Mouse (Mus musculus) liver, embryonic 15.5 days (tissue): Measurements from ENCODE around the gene S100a3. TPM values are rescaled to one million over a fixed set of nuclear protein-coding genes. Genes with fewer than 3 reads are reported as not detected.
A peak's percentile ranks its signal among the peaks of the same experiment; 100 is the strongest.

Experiments
- ATAC-seq: fragments of 200-750 bp; cut with Nextera tagmentation; 2 replicates; pipeline ENCODE4 v1.8.0; 2017; ENCODE audit warnings: moderate number of reproducible peaks, mild to moderate bottlenecking, moderate library complexity; ENCODE audit not compliant: insufficient read depth
- H3K27ac ChIP-seq: fragments of 300-500 bp; sonication (generic); replicated peaks from 2 replicates; pipeline ENCODE4 v1.5.1; 2015; ENCODE audit warnings: mild to moderate bottlenecking, inconsistent platforms
- H3K27me3 ChIP-seq: fragments of 300-500 bp; sonication (generic); 2 replicates; pipeline ENCODE4 v1.6.1; 2015; ENCODE audit warnings: mild to moderate bottlenecking, inconsistent platforms
- H3K36me3 ChIP-seq: fragments of 300-500 bp; sonication (generic); replicated peaks from 2 replicates; pipeline ENCODE4 v1.6.1; 2015; ENCODE audit warnings: moderate library complexity, mild to moderate bottlenecking, inconsistent platforms
- H3K4me1 ChIP-seq: fragments of 300-500 bp; sonication (generic); replicated peaks from 2 replicates; pipeline ENCODE4 v1.6.1; 2015; ENCODE audit warnings: inconsistent platforms
- H3K4me2 ChIP-seq: fragments of 300-500 bp; sonication (generic); 2 replicates; pipeline ENCODE4 v1.6.1; 2015; ENCODE audit warnings: moderate library complexity, mild to moderate bottlenecking, inconsistent platforms
- H3K4me3 ChIP-seq: fragments of 300-500 bp; sonication (generic); replicated peaks from 2 replicates; pipeline ENCODE4 v1.5.1; 2015; ENCODE audit warnings: mild to moderate bottlenecking, inconsistent platforms
- H3K9ac ChIP-seq: fragments of 300-500 bp; sonication (generic); 2 replicates; pipeline ENCODE4 v1.6.1; 2015; ENCODE audit warnings: moderate library complexity, mild to moderate bottlenecking, inconsistent platforms
- H3K9me3 ChIP-seq: fragments of 300-500 bp; sonication (generic); replicated peaks from 2 replicates; pipeline ENCODE4 v1.6.1; 2016; ENCODE audit warnings: inconsistent platforms
- WGBS: fragments of 180-500 bp; shearing (Covaris S2); methylation state at CpG from one replicate; pipeline ENCODE4 v1.1.7; 2015; ENCODE audit warnings: mixed read lengths; ENCODE audit not compliant: insufficient replicate concordance; 5-methylcytosine and 5-hydroxymethylcytosine counted together
- polyA plus RNA-seq: library from polyadenylated mRNA; unstranded; fragments of >200 nt; fragmentation: Nextera tagmentation; extraction: Ambion mirVana; gene quantifications from 2 replicates; pipeline ENCODE4 v1.2.1, GENCODE M21; 2015

Gene S100a3
- polyA plus RNA-seq, 1 experiment from 2014 or later, result not detected

DNA sequence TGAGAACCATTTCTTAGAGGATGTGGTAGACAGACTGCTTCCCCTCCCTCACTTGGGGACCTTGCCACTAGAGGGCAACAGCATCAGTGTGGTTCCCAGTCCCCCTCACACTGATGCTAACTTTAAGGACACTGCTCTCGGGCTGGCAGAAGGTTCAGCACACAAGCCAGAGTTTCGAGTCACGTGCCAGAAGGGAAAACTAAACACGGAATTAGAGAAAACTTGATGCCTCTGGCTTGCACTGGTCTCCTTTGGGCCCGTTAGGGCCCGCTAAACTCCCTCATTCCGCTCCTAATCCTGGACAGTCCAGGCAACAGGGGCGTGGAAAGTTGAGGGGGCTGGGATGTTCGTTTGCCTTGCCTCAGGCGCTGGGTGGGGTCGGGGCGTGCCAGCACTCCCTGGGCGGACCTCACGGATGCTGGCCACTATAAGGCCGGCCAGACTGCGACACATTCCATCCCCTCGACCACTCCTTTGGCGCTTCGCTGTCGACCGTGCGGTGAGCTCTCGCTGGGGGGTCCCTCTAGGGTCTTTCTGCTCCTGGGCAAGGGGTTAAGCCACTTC is 52.4 kb downstream of the S100a3 start, which contains the start of gene S100a6:
Gene S100a6, plus strand, starts transcription at position 155 of the 564 bp plus-strand sequence.
- peak within 1 kb of the TSS; percentile 23 for H3K4me3 ChIP-seq
- no peaks in the 10 kb centered on the region for H3K36me3 ChIP-seq
- 0 out of 2 replicates have a peak, but pooled peaks have one; percentile 37 for ATAC-seq
- no peak within 1 kb of the TSS for H3K27ac ChIP-seq
- peak within 1 kb of the TSS; percentile 56 for H3K4me2 ChIP-seq
- 3% methylated on average over 23 of the region's 23 CpGs for WGBS
- peaks cover 5% of the 10 kb centered on the region; the same call in 1 of the 2 replicates for H3K4me1 ChIP-seq
- no peaks in the 10 kb centered on the region for H3K9me3 ChIP-seq
- H3K27me3 ChIP-seq, result peaks cover 3% of the 10 kb centered on the region; the same call in 1 of the 2 replicates
- H3K9ac ChIP-seq, result no peak within 1 kb of the TSS

DNA sequence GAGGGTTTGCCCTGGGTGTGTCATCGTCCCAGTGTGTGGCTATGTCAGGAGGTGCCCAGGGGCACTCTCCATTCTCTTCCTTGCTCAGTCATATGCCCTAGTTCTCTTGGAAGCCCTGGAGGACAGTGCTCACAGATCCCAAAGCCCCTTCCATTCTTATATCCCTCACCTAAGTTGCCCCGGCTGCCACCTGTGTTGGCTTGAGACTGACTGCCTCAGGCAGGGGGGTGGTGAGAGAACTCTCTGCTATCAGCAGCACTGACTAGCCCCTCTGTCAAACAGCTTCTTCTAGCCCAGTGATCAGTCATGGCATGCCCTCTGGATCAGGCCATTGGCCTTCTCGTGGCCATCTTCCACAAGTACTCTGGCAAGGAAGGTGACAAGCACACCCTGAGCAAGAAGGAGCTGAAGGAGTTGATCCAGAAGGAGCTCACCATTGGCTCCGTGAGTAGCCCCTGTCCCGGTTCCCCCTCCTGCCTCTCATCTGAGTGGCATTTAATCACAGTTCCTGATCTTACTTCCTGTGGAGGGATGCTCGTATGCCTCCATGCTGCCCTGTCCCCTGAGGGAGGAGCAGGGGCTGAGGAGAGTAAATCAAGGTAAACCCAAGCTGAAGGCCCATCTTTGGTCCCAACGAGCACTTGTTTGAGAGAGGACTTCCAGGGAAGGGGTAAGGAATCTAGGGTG is 53.2 kb downstream of the S100a3 start:
- ATAC-seq, result no peak
- WGBS, result 17% methylated on average over 7 of the region's 7 CpGs

DNA sequence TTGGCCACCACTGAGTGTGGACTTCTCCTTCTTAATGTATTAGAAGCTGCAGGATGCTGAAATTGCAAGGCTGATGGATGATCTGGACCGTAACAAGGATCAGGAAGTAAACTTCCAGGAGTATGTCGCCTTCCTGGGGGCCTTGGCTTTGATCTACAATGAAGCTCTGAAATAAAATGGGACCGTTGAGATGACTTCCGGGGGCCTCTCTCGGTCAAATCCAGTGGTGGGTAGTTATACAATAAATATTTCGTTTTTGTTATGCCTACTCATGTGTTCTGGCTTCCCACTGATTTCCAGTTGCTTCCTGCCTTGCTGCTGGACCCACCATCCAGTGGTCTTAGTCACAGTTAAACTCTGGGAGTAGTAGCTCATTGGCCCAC is 53.8 kb downstream of the S100a3 start:
- H3K27me3 ChIP-seq, result peaks cover 3% of the 10 kb centered on the region; the same call in 1 of the 2 replicates
- H3K36me3 ChIP-seq, result no peaks in the 10 kb centered on the region
- no peaks in the 10 kb centered on the region for H3K9me3 ChIP-seq
- WGBS, result 69% methylated on average over 6 of the region's 6 CpGs
- no peak overlapping the region for H3K4me3 ChIP-seq
- no peak overlapping the region for H3K27ac ChIP-seq
- peak overlapping the region; percentile 10; the same call in 1 of the 2 replicates for H3K4me2 ChIP-seq
- H3K9ac ChIP-seq, result no peak overlapping the region
- peaks cover 5% of the 10 kb centered on the region; the same call in 1 of the 2 replicates for H3K4me1 ChIP-seq
- no peak for ATAC-seq

More for the DNA sequence above, 53.2 kb downstream of the S100a3 start:
- Histone ChIP-seq H3K27me3 (peaks cover 3% of the 10 kb centered on the region; the same call in 1 of the 2 replicates), H3K9me3 (no peaks in the 10 kb centered on the region), H3K27ac (no peak overlapping the region), H3K4me2 (peak overlapping the region; percentile 10; the same call in 1 of the 2 replicates), H3K36me3 (no peaks in the 10 kb centered on the region), H3K9ac (no peak overlapping the region), H3K4me1 (peaks cover 5% of the 10 kb centered on the region; the same call in 1 of the 2 replicates), H3K4me3 (0 out of 2 replicates have a peak overlapping the region, but pooled peaks have one; percentile 23)

DNA sequence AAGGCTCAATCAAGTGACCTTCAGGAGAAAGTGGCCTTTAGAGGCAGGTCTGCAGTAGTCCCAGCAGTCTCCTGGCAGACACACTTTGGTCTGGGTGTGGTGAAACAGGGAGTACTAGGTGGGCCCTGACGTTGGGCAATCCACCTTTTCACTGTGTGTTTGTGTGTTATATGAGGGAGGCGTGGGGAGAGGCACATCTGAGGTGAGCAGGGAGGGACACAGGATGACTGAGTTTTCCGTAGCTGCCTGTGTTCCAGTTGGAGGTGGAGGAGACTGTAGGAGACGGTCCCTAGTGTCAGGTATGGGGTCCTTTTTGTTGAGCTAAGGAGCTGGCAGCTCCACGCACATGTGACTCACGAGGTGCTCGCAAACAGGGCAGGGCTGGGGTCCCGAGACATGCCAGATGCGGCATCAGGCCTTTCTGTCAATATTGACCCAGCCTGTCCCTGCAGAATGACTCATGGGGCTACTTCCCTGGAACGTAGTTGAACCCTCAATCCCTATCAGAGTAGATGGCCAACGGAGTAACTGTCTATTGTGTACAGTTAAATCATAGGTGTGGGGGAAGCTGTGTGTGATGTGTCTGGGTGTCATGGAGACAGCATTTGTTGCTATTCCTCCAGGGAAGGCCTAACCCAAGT is 54.4 kb downstream of the S100a3 start:
- 57% methylated on average over 11 of the region's 11 CpGs for WGBS
- Histone ChIP-seq H3K9me3 (no peaks in the 10 kb centered on the region), H3K9ac (no peak overlapping the region), H3K27ac (no peak overlapping the region), H3K4me1 (peaks cover 5% of the 10 kb centered on the region; the same call in 1 of the 2 replicates), H3K36me3 (no peaks in the 10 kb centered on the region), H3K27me3 (peaks cover 3% of the 10 kb centered on the region; the same call in 1 of the 2 replicates), H3K4me3 (no peak overlapping the region), H3K4me2 (no peak overlapping the region)
- no peak for ATAC-seq

DNA sequence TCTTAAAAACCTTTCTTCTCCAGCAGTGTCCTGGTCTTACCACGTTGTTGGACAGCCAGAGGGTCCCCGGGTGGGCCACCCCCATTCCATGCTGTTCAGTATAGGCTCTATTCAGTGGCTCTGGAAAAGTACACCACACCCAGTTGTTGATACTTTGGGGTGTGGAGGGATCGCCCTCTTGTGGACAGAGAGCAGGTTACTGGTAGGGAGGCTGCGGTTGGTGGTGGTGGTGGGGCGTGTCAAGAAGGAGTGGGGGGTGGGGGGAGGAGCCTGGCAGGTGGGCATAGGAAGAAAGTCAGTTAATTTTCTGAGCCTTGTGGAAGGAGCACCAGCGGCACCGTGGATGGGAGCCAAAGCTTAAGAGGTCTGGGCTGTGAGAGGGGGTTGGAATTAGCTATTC is 55.0 kb downstream of the S100a3 start:
- Histone ChIP-seq H3K27ac (no peak overlapping the region), H3K27me3 (peaks cover 3% of the 10 kb centered on the region; the same call in 1 of the 2 replicates), H3K4me3 (no peak overlapping the region), H3K4me1 (peaks cover 5% of the 10 kb centered on the region; the same call in 1 of the 2 replicates), H3K9me3 (no peaks in the 10 kb centered on the region), H3K36me3 (no peaks in the 10 kb centered on the region), H3K4me2 (no peak overlapping the region), H3K9ac (no peak overlapping the region)
- no peak for ATAC-seq
- WGBS, result 4% methylated on average over 7 of the region's 7 CpGs

DNA sequence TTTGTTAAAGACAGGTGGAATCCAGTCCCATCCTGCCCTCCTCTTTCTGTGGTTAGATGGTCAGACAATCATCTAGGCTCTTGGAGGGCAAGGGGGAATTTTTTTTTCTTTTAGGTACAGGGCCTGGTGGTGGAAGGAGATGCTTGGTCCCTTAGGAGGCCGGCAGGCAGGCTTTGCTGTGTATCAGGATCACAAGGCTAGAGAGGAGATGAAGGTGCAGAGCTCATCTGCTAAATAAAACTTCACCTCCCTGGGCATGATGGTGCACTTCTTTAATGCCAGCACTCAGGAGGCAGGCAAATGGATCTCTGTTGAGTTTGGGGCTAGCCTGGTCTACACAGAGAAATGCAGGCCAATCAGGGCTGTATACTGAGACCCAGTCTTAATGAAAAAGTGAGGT is 55.5 kb downstream of the S100a3 start:
- no peak overlapping the region for H3K9ac ChIP-seq
- no peak for ATAC-seq
- peaks cover 5% of the 10 kb centered on the region; the same call in 1 of the 2 replicates for H3K4me1 ChIP-seq
- no peaks in the 10 kb centered on the region for H3K9me3 ChIP-seq
- no peak overlapping the region for H3K4me2 ChIP-seq
- no peak overlapping the region for H3K4me3 ChIP-seq
- no peak overlapping the region for H3K27ac ChIP-seq
- WGBS, result 58% methylated on average over 1 of the region's 1 CpGs
- peaks cover 3% of the 10 kb centered on the region; the same call in 1 of the 2 replicates for H3K27me3 ChIP-seq
- no peaks in the 10 kb centered on the region for H3K36me3 ChIP-seq

DNA sequence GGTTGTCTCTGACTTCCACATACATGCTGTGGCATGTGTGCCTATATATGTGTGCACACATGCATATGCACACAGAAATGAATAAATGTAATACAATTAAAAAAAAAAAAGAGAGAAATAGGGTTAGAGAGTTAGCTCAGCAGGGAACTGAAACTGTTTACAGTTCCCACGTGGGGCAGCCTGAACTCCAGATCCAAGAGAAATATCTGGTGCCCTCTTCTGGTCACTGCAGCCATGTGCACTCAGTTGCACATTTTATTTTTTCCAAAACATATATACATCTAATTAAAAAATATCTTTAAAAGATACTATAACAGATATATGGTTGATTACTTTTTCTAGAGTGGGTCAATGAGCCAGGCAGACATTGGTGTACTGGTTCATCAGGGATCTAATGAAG is 57.2 kb downstream of the S100a3 start:
- Histone ChIP-seq H3K4me1 (peaks cover 5% of the 10 kb centered on the region; the same call in 1 of the 2 replicates), H3K4me2 (no peak overlapping the region), H3K27me3 (peaks cover 3% of the 10 kb centered on the region; the same call in 1 of the 2 replicates), H3K9ac (no peak overlapping the region), H3K27ac (no peak overlapping the region), H3K9me3 (no peaks in the 10 kb centered on the region), H3K36me3 (no peaks in the 10 kb centered on the region), H3K4me3 (no peak overlapping the region)
- no peak for ATAC-seq
- 6% methylated on average over 1 of the region's 1 CpGs for WGBS

DNA sequence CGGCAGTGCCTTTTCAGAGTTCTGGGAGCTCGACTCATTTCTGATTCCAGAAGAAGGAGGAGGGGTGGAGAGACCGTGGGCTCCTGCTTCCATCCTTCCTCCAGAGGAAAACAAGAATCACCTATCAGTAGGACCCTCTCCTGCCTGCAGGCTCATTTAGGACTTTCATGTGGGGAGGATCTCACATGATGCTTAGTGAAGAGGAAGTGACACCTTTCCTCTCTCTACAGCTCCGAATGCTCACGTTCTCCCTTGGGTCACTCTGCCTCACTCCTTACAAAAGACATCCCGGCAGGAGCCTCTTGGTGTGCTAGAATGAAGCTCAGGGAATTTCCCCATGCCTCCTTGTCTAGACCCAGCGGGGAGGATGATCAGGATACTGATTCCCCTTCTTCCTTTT is 61.2 kb downstream of the S100a3 start:
- WGBS, result 35% methylated on average over 7 of the region's 7 CpGs
- no peaks in the 10 kb centered on the region for H3K9me3 ChIP-seq
- no peaks in the 10 kb centered on the region for H3K4me1 ChIP-seq
- H3K27me3 ChIP-seq, result no peaks in the 10 kb centered on the region
- H3K4me2 ChIP-seq, result no peak overlapping the region
- no peak overlapping the region for H3K4me3 ChIP-seq
- no peak overlapping the region for H3K9ac ChIP-seq
- no peaks in the 10 kb centered on the region for H3K36me3 ChIP-seq
- ATAC-seq, result no peak
- H3K27ac ChIP-seq, result no peak overlapping the region

DNA sequence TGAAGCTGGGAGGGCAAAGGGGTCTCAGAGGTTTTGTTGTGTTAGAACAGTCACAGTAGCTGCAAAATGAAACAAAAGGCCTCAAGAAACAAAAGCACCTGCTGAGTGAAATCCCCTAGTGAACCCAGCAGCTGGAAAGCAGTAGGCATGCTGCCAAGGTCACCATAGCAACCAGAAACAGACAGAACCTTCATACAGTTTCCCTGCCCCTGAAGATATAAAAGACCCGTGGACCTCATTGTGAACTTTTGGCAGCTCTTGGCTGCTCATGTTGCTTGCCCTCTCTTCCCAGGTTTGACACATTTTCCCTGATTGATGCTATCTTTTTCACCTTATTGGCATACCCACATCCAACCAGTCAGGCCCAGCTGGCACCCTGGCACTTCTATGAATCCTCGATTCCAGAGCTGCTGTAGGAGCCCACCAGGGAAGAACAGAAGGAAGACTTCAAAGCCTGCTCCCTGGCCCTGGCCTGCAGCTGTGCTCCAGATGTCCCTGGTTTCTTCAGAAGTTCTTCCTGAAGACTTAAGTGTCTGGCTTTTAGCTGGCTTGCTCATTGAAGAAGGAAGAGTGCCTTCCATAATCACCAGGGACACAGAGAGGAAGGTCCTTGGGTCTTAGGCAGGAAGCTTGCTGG is 63.2 kb downstream of the S100a3 start:
- H3K27ac ChIP-seq, result no peak overlapping the region
- H3K4me2 ChIP-seq, result no peak overlapping the region
- no peak overlapping the region for H3K9ac ChIP-seq
- H3K36me3 ChIP-seq, result no peaks in the 10 kb centered on the region
- peaks cover 3% of the 10 kb centered on the region; the same call in 1 of the 2 replicates for H3K4me1 ChIP-seq
- no peak overlapping the region for H3K4me3 ChIP-seq
- no peak for ATAC-seq
- 47% methylated on average over 2 of the region's 2 CpGs for WGBS
- no peaks in the 10 kb centered on the region for H3K27me3 ChIP-seq
- H3K9me3 ChIP-seq, result no peaks in the 10 kb centered on the region

DNA sequence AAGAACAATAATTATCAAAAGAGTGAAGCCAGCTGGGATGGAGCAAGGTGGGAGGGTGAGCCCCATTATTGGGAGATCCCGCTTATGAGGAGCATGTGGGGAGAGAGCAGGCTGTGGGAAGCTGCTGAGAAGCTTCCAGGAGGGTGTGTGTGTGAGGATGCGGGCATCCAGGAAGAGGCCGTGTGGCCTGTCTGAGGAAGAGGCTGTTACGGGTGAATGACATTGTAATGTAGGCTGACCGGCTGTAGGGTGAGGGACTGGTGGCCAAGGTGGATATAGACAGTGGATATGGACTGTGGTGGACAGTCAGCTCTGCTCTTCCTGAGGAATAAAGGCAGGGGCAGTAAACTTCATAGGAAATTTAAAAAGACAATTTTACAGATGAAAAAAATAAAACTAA is 65.1 kb downstream of the S100a3 start:
- no peak overlapping the region for H3K4me3 ChIP-seq
- H3K27me3 ChIP-seq, result no peaks in the 10 kb centered on the region
- H3K36me3 ChIP-seq, result no peaks in the 10 kb centered on the region
- H3K4me1 ChIP-seq, result peaks cover 3% of the 10 kb centered on the region; the same call in 1 of the 2 replicates
- no peak overlapping the region for H3K9ac ChIP-seq
- 63% methylated on average over 5 of the region's 5 CpGs for WGBS
- no peak overlapping the region for H3K4me2 ChIP-seq
- H3K9me3 ChIP-seq, result no peaks in the 10 kb centered on the region
- no peak overlapping the region for H3K27ac ChIP-seq
- ATAC-seq, result no peak
